Mouse (Mus musculus) spleen, embryonic (tissue): ENCODE results near the gene Nlrp5.
"Not testable (repeated sequence)": the region's sequence is repeated elsewhere in the genome, so short reads cannot be mapped to it uniquely, and the experiment has no call there.

Source experiments
- CTCF ChIA-PET: fragments of 350-600 bp; sonication (Branson Sonifier 250); formaldehyde crosslinking; loops from one replicate; lab custom pipeline; 2022; lab: Charles Lee

Gene Nlrp5

GRCm38 (mm10) chr7:23385589-23385988, at the start of gene Nlrp5:
Gene Nlrp5 (plus strand): TSS chr7:23385889.
- CTCF ChIA-PET = no interaction called here

DNA sequence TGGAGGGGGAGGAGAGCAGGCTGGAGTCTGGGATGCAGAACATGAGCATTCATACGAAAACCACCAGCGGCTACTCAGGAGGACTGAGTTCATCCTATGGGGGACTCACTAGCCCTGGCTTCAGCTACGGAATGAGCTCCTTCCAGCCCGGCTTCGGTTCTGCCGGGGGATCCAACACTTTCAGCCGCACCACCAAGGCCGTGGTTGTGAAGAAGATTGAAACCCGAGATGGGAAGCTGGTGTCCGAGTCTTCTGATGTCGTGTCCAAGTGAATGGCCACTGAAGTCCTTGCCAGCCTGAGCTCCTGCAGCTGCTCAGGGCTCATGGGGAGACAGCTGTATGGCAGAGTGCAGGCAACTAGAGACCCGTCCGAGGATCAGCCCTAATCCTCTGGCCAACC, 27.4 kb upstream of the Nlrp5 start:
- CTCF ChIA-PET = not testable (repeated sequence)

DNA sequence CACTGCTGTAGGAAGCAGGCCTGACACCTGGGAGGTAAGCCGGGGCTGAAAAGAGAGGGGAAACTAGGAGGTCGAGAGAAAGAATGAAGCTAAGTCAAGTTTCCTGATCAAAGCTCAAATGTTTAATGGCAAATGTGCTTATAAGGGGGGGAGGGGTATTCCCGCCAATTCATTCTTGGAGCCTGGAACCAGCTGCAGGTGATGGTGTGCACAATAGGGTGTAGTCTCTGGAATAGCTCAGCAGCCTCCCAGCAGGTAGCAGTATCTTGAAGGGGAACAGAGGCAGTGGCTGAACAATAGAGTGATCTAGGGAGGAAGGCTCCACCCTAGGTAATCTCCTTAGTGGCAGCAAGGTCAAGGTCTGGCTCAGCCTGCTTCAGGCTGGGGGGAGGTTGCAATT, 84.5 kb downstream of the Nlrp5 start:
- CTCF ChIA-PET = not testable (repeated sequence)

GRCm38 (mm10) chr7:23470832-23471231, 85.1 kb downstream of the Nlrp5 start:
- CTCF ChIA-PET = not testable (repeated sequence)

GRCm38 (mm10) chr7:23472886-23473285, 87.2 kb downstream of the Nlrp5 start:
- CTCF ChIA-PET = not testable (repeated sequence)
